Mouse (Mus musculus): Measurements from ENCODE around the gene Plekhh1. TPM values are rescaled to one million over a fixed set of nuclear protein-coding genes. Genes with fewer than 3 reads are reported as not detected.

The Plekhh1 gene
- polyA plus RNA-seq, 1 experiment from 2014 or later = 3.6 TPM

DNA sequence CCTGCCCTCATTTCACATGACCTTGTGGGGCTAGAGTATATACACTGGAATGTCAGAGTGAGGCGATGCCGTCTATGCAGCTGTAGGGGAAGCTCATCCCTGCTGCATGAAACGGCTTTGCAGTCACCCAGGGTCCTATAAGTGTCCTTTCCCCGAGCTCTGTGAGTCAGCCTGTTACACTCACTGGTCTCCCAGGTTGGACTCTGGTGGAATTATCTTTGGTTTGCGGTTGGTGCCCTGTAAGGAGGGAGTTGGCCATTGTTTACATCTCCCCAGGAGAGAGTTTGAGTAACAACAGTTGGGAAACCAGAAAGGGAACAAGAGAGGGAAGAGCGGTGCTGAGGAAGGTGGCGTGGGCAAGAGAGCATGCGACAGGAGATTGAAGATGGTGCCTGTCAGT lies 10.7 kb downstream of the Plekhh1 start:
- H3K4me1 ChIP-seq (replicated peaks) = no peaks in the 10 kb centered on the region
- H3K9ac ChIP-seq = no peak overlapping the region
- no peak for ATAC-seq (ENCODE audit: low read depth)
- peaks cover 11% of the 10 kb centered on the region for H3K36me3 ChIP-seq
- H3K9me3 ChIP-seq = no peaks in the 10 kb centered on the region
- no peak overlapping the region for H3K27ac ChIP-seq (replicated peaks)
- no peaks in the 10 kb centered on the region for H3K27me3 ChIP-seq
- 79% methylated on average over 8 of the region's 8 CpGs for WGBS
- no peak overlapping the region for H3K4me2 ChIP-seq
- H3K4me3 ChIP-seq = no peak overlapping the region

DNA sequence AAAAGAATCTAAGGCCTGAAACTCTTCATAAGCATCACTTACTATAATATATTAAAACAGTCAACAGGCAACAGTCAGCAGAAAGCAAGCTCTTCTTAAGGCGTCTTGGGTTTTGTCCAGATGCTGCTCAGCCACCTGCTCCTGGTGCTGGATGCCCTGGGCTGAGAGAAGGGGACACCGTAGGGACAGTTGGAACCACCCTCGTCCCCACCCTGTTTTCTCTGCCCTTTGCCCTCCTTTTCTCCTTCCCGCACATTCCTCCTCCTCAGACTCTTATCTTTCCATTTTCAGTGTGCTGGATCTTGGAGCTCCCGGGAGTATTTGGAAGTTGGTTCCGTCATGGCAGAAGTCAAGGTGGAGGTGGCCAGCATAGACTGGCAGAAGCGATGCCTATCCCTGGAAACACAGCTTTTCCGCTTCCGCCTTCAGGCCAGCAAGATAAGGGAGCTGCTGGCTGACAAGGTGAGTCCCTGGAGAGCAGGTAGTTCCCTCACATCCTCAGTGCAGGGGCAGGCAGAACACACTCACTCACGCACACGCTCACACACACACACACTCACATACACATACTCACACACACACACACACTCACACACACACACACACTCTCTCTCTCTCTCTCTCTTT lies 11.4 kb downstream of the Plekhh1 start:
- Histone ChIP-seq H3K9ac (no peak overlapping the region), H3K36me3 (peaks cover 17% of the 10 kb centered on the region), H3K9me3 (no peaks in the 10 kb centered on the region), H3K27ac (replicated peaks) (no peak overlapping the region), H3K27me3 (no peaks in the 10 kb centered on the region), H3K4me1 (replicated peaks) (no peaks in the 10 kb centered on the region), H3K4me3 (no peak overlapping the region), H3K4me2 (no peak overlapping the region)
- 91% methylated on average over 11 of the region's 11 CpGs for WGBS
- ATAC-seq (ENCODE audit: low read depth) = no peak

DNA sequence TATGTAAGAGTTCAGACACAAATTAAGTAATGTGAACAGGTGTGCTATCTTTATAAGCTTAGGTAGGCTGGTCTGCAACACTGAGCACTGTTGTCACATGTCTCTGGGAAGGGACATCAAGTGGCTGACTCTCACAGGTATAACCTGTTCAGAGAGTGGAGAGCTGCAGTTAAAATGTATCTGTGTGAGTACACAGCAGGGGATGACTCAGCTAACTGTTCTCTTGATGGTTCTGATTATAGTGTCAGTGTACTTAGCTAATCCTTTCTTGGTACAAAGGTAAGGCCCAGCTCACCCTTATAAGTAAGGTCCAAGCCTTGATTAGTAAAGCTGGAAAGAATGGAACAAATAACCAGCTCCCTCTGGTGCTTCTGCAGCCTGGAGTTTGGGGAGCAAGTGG lies 12.5 kb downstream of the Plekhh1 start:
- no peaks in the 10 kb centered on the region for H3K9me3 ChIP-seq
- H3K4me3 ChIP-seq = no peak overlapping the region
- peaks cover 21% of the 10 kb centered on the region for H3K36me3 ChIP-seq
- H3K27ac ChIP-seq (replicated peaks) = no peak overlapping the region
- no peak for ATAC-seq (ENCODE audit: low read depth)
- H3K27me3 ChIP-seq = no peaks in the 10 kb centered on the region
- H3K4me1 ChIP-seq (replicated peaks) = no peaks in the 10 kb centered on the region
- no peak overlapping the region for H3K4me2 ChIP-seq
- no peak overlapping the region for H3K9ac ChIP-seq

DNA sequence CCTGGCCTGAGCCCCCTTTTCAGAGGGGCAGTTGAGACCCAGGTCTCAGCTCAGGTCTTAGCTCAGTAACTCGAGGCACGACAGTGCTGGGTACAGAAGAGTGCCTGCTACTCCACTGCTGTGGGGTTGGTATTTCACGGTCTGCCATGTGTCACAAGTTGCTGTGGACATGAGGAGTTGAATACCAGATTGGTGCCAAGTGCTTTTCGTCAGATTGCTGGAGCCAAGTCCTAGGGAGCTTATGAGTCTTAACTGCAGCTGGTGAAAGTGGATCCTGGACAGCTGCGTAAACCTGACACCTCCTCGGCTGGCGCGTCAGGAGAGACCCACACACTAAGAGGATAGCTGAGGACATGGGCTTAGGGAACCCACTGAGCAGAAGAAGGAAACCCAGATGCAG lies 15.7 kb downstream of the Plekhh1 start:
- 87% methylated on average over 8 of the region's 8 CpGs for WGBS
- no peaks in the 10 kb centered on the region for H3K27me3 ChIP-seq
- no peak overlapping the region for H3K4me3 ChIP-seq
- H3K9me3 ChIP-seq = no peaks in the 10 kb centered on the region
- ATAC-seq (ENCODE audit: low read depth) = no peak
- no peak overlapping the region for H3K4me2 ChIP-seq
- no peaks in the 10 kb centered on the region for H3K4me1 ChIP-seq (replicated peaks)
- peaks cover 24% of the 10 kb centered on the region for H3K36me3 ChIP-seq
- H3K9ac ChIP-seq = no peak overlapping the region
- H3K27ac ChIP-seq (replicated peaks) = no peak overlapping the region

DNA sequence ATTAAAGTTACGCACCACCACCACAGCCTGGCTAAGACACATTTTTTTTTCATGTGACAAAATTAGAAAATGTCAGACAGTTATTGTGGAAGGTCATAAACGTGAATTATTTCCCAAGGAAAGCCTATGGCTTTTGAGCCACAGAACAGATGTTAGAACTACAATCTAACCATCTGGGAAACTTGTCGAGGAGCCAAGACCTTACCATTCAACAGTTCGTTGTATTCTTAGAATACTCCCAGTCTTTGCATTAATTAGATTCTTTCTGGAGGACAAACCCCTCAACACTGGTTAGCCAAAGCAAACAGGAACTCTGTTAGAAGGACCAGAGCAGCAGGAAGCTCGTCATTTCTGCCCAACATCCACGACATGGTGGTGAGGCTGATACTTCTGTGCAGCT lies 17.2 kb downstream of the Plekhh1 start:
- no peak overlapping the region for H3K4me2 ChIP-seq
- 80% methylated on average over 6 of the region's 6 CpGs for WGBS
- no peak for ATAC-seq (ENCODE audit: low read depth)
- no peak overlapping the region for H3K27ac ChIP-seq (replicated peaks)
- H3K27me3 ChIP-seq = no peaks in the 10 kb centered on the region
- no peak overlapping the region for H3K4me3 ChIP-seq
- no peaks in the 10 kb centered on the region for H3K9me3 ChIP-seq
- H3K4me1 ChIP-seq (replicated peaks) = no peaks in the 10 kb centered on the region
- H3K9ac ChIP-seq = no peak overlapping the region
- peaks cover 27% of the 10 kb centered on the region for H3K36me3 ChIP-seq

DNA sequence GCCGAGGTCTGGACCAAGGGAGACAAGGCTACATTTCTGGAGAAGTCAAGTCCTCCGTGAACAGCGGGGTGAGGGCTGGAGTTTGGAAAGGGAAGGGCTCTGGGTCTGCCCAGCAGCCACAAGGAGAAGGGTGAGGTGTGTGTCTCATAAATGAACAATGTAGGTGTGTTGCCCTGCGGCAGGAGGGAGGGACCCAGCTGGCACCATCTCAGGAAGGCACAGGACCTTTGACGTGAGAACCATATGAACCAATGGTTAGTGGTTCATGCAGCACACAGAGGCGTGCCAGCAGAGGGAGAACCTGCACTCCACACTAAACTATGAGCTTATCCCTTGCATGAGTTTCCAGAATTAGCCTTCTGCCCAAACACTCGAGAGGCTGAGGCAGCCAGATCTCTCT lies 18.2 kb downstream of the Plekhh1 start:
- WGBS = 91% methylated on average over 7 of the region's 7 CpGs
- Histone ChIP-seq H3K4me1 (replicated peaks) (no peaks in the 10 kb centered on the region), H3K36me3 (peaks cover 27% of the 10 kb centered on the region), H3K4me2 (no peak overlapping the region), H3K9me3 (no peaks in the 10 kb centered on the region), H3K27ac (replicated peaks) (no peak overlapping the region), H3K4me3 (no peak overlapping the region), H3K27me3 (no peaks in the 10 kb centered on the region), H3K9ac (no peak overlapping the region)
- no peak for ATAC-seq (ENCODE audit: low read depth)

DNA sequence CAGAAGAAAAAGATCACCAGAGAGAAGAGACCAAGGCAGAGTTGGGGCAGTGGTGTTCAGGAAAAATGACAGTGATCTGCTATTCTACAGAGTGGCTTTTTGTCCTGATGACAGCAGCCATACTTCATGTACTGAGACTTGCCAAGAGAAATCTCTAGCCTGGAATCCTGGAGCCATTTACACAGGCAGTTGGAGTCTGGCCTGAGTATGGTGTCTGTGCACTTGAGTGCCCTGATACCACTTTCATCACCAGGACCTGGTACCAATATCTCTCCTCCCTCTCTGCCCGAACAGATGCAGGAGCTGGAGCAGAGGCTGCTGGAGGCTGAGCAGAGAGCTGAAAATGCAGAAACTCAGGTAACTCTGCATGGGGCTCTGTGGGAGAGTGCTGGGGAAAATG lies 19.9 kb downstream of the Plekhh1 start:
- peaks cover 29% of the 10 kb centered on the region for H3K36me3 ChIP-seq
- no peak overlapping the region for H3K4me2 ChIP-seq
- H3K27ac ChIP-seq (replicated peaks) = no peak overlapping the region
- H3K9me3 ChIP-seq = no peaks in the 10 kb centered on the region
- no peak for ATAC-seq (ENCODE audit: low read depth)
- H3K9ac ChIP-seq = no peak overlapping the region
- no peak overlapping the region for H3K4me3 ChIP-seq
- H3K27me3 ChIP-seq = no peaks in the 10 kb centered on the region
- WGBS = 80% methylated on average over 1 of the region's 1 CpGs
- H3K4me1 ChIP-seq (replicated peaks) = no peaks in the 10 kb centered on the region

DNA sequence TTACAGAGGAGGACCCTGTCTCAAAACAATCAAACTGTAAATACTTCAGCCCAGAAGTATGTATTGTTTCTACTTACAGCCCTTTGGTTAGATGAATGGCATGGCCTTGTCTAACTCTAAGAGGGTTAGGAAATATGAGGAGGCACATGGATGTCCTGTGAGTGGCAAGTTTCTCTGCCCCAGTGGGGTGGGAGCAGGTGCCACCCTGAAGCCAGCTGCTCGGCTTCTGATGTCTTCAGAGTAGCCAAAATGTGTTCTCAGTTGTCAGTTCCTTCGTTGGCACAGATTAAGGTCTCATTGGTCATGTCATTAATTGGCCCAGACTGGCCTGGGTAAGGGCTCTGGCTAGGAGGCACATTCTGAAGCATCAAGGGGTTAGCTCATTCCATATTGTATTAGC lies 20.8 kb downstream of the Plekhh1 start:
- H3K4me3 ChIP-seq = no peak overlapping the region
- H3K9ac ChIP-seq = no peak overlapping the region
- H3K9me3 ChIP-seq = no peaks in the 10 kb centered on the region
- no peak overlapping the region for H3K4me2 ChIP-seq
- 69% methylated on average over 2 of the region's 2 CpGs for WGBS
- no peak overlapping the region for H3K27ac ChIP-seq (replicated peaks)
- no peaks in the 10 kb centered on the region for H3K4me1 ChIP-seq (replicated peaks)
- ATAC-seq (ENCODE audit: low read depth) = no peak
- peaks cover 30% of the 10 kb centered on the region for H3K36me3 ChIP-seq
- no peaks in the 10 kb centered on the region for H3K27me3 ChIP-seq

DNA sequence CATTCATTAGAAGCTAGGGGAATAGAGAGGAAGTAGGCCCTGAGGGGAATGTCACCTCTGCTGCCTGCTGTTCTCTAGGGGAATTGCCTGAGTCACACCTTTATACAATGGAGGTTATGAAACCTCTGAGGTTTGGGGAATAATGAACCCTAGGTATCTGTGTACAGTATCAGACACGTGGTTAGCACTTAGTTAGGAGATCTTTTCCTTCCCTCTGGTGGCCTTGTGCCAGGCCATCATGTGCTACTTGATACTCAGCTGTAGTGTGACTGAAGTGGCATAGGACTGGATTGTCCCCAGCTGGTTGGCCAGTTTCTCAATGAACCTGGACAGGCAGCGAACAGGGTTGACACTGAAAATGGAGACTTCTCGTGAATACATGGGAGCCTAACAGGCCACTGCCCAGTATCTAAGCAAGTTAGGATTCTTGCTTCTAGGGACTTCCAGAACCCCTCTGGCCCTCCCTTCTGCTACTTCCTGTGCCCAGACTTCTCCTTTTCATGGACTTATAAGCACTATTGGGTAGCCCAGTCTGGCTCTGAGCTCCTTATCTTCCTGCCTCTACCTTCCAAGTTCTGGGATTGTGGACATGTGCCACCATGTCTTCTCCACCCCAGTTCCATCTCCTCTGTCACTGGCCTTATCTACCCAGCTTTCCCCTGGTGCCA lies 21.7 kb downstream of the Plekhh1 start:
- no peak for ATAC-seq (ENCODE audit: low read depth)
- H3K4me3 ChIP-seq = no peak overlapping the region
- H3K4me1 ChIP-seq (replicated peaks) = no peaks in the 10 kb centered on the region
- no peak overlapping the region for H3K4me2 ChIP-seq
- H3K9ac ChIP-seq = no peak overlapping the region
- H3K36me3 ChIP-seq = peaks cover 29% of the 10 kb centered on the region
- H3K27me3 ChIP-seq = no peaks in the 10 kb centered on the region
- 94% methylated on average over 3 of the region's 3 CpGs for WGBS
- H3K27ac ChIP-seq (replicated peaks) = no peak overlapping the region
- no peaks in the 10 kb centered on the region for H3K9me3 ChIP-seq

DNA sequence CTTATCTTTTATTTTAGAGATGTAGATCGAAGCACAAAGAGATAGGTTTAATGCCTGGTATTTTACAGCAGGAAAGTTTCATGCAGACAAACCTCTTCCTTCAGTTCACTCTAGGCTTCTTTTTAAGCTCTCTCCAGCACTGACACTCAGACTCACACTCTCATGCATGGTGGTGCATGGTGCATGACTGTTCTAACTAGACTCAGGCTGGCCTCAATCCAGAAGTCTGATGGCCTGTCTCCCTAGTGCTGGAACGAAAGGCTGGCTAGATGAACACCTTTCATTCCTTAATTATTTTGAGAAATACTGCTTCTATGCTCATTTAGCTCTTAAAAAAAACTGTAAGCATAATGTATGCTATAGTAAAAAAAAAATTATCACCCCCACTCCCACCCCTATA lies 23.1 kb downstream of the Plekhh1 start:
- WGBS = 96% methylated on average over 2 of the region's 2 CpGs
- H3K27ac ChIP-seq (replicated peaks) = no peak overlapping the region
- no peak for ATAC-seq (ENCODE audit: low read depth)
- H3K4me2 ChIP-seq = no peak overlapping the region
- no peak overlapping the region for H3K4me3 ChIP-seq
- no peaks in the 10 kb centered on the region for H3K27me3 ChIP-seq
- H3K9me3 ChIP-seq = no peaks in the 10 kb centered on the region
- no peak overlapping the region for H3K9ac ChIP-seq
- H3K4me1 ChIP-seq (replicated peaks) = no peaks in the 10 kb centered on the region
- peaks cover 29% of the 10 kb centered on the region for H3K36me3 ChIP-seq

DNA sequence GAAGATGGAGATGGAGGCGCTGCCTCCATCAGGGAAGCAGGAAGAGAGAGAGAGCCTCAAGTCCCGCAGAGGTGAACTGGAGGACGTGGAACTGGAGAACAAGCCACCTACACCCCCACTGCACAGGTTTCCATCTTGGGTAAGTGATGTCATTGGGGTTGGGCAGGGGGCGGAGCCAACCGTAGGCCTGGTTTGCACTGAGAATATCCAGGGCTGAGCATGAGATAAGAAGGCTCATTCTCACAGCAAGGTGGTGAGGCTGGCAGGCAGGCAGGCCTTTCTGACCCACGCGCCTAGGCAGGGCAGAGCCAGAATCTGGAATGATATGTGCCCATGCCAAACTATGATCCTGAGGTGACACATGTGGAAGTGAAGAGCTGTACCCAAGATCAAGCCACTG lies 26.3 kb downstream of the Plekhh1 start:
- H3K4me3 ChIP-seq = no peak overlapping the region
- H3K27ac ChIP-seq (replicated peaks) = no peak overlapping the region

DNA sequence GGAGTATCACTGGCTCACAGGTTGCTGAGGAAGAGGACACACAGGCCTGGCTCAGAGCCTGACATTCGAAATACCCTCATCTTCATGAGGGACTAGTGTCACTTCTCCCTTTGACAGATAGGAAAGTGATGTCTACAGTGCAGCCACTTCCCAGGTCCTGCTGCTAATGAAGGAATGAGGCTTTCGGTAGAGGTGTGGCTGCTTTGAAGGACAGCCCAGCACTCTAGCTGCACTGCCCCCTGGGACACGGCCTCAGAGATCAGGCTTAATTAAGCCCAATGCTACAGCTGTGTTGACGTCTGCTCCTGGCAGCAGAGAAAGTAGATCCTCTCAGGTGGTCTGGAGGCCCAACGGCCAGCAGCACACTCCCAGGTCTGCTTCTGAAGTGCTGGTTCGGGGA lies 30.6 kb downstream of the Plekhh1 start:
- WGBS = 85% methylated on average over 6 of the region's 6 CpGs

More for the DNA sequence above, 26.3 kb downstream of the Plekhh1 start:
- H3K27me3 ChIP-seq = no peaks in the 10 kb centered on the region
- no peak overlapping the region for H3K9ac ChIP-seq
- ATAC-seq (ENCODE audit: low read depth) = no peak
- 92% methylated on average over 7 of the region's 7 CpGs for WGBS
- H3K9me3 ChIP-seq = no peaks in the 10 kb centered on the region
- no peak overlapping the region for H3K4me2 ChIP-seq
- H3K4me1 ChIP-seq (replicated peaks) = no peaks in the 10 kb centered on the region
- peaks cover 23% of the 10 kb centered on the region for H3K36me3 ChIP-seq

DNA sequence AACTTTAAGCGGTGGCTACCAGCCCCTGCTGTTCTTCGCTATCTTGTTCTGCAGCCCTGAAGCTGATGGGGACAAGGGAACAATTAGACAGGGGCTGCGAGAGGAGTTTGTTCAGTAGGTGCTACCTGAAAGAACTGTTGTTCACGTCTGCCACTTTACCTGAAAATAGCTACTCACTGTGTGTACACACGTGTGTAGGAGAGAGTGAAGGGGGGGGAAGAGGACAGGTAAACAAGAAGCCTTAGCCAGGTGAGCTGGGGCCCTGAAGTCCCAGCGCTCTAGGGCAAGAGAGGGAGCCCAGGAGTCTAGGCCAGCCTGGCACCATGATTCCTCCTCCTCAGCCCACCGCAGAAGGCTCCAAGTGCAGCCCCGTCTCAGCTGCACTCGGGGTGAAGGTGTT lies 31.2 kb downstream of the Plekhh1 start:
- H3K27ac ChIP-seq (replicated peaks) = no peak overlapping the region
- H3K9ac ChIP-seq = no peak overlapping the region
- H3K27me3 ChIP-seq = no peaks in the 10 kb centered on the region
- WGBS = 91% methylated on average over 9 of the region's 9 CpGs
- ATAC-seq (ENCODE audit: low read depth) = no peak
- no peak overlapping the region for H3K4me3 ChIP-seq
- H3K4me2 ChIP-seq = no peak overlapping the region
- H3K4me1 ChIP-seq (replicated peaks) = no peaks in the 10 kb centered on the region
- H3K9me3 ChIP-seq = no peaks in the 10 kb centered on the region
- peaks cover 21% of the 10 kb centered on the region for H3K36me3 ChIP-seq

More for the DNA sequence above, 30.6 kb downstream of the Plekhh1 start:
- no peaks in the 10 kb centered on the region for H3K9me3 ChIP-seq
- no peaks in the 10 kb centered on the region for H3K27me3 ChIP-seq
- H3K4me1 ChIP-seq (replicated peaks) = no peaks in the 10 kb centered on the region
- H3K4me2 ChIP-seq = no peak overlapping the region
- no peak overlapping the region for H3K27ac ChIP-seq (replicated peaks)
- H3K4me3 ChIP-seq = no peak overlapping the region
- ATAC-seq (ENCODE audit: low read depth) = no peak
- peaks cover 21% of the 10 kb centered on the region for H3K36me3 ChIP-seq
- H3K9ac ChIP-seq = no peak overlapping the region
